Mouse (Mus musculus) monocyte, adult 59 days (primary cell): ENCODE measurements around the gene Hcn4. TPM values are rescaled to one million over a fixed set of nuclear protein-coding genes. Genes with fewer than 3 reads are reported as not detected.

Source experiments
- total RNA-seq, 2 experiments: library from RNA; stranded (reverse); gene quantifications; one replicate each; pipeline ENCODE4 v1.2.4; 2023

Hcn4 gene
- under 1 TPM; 0.16 to 0.21 TPM for total RNA-seq

DNA sequence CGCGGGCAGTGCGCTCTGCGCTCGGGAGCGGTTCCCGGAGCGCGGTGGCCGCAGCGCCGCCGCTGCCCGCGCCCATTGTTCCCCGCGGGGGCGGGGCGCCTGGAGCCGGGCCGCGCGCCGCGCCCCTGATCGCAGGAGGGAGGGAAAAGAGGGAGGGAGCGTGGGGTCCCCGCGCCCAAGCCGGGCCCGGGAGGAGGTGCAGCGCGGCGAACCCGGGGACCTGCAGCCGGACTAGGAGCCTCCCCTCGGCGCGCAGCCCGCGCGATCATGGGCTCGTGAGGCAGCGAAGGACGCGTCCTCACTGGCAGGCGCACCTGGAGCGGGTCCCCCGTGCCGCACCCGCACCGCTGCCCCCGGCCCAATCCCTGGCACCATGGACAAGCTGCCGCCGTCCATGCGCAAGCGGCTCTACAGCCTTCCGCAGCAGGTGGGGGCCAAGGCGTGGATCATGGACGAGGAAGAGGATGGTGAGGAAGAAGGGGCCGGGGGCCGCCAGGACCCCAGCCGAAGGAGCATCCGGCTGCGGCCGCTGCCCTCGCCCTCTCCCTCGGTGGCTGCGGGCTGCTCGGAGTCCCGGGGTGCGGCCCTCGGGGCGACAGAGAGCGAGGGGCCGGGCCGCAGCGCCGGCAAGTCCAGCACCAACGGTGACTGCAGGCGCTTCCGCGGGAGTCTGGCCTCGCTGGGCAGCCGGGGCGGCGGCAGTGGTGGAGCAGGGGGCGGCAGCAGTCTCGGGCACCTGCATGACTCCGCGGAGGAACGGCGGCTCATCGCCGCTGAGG is at the start of gene Hcn4:
Hcn4 (plus strand) TSS at position 274 of the 779 bp plus-strand sequence.

Other genes with a start within 250 kb of the Hcn4 start
- gene Nptn, start 241.2 kb upstream of the Hcn4 start, total RNA-seq, result 100 to 1,000 TPM; 270 to 282 TPM
- not detected for gene Rec114, start 79.4 kb upstream of the Hcn4 start, total RNA-seq
- gene Neo1, start 213.0 kb downstream of the Hcn4 start, total RNA-seq, result under 1 TPM; 0.24 to 0.30 TPM